Mouse (Mus musculus) liver, postnatal 0 days (tissue): Measurements from ENCODE around the gene Setd1b.

Source experiments
- CTCF ChIP-seq: sonication (generic); IDR thresholded peaks from 2 replicates; pipeline ENCODE4 v1.5.1; 2016; ENCODE audit warnings: antibody characterized with exemption, low read depth
- EP300 ChIP-seq: IDR thresholded peaks from 2 replicates; pipeline ENCODE4 v1.6.1; 2016; ENCODE audit warnings: antibody characterized with exemption, low read depth, mild to moderate bottlenecking

GRCm38 (mm10) chr5:123143971-123144745 lies 2.2 kb downstream of the Setd1b start:
- TF ChIP-seq CTCF = no peak
- TF ChIP-seq EP300 = no peak
